Mouse (Mus musculus) brain, adult 2 months (tissue): ENCODE results near the gene Pprc1.

ENCODE experiments used
- DNase-seq: peaks from one replicate; pipeline ENCODE4 v3.0.0; 2011; ENCODE audit warnings: low read depth, low spot score

The Pprc1 gene

GRCm38 (mm10) chr19:46056388-46056946 lies 11.8 kb downstream of the Pprc1 start:
- peak; percentile 98 for DNase-seq

DNA sequence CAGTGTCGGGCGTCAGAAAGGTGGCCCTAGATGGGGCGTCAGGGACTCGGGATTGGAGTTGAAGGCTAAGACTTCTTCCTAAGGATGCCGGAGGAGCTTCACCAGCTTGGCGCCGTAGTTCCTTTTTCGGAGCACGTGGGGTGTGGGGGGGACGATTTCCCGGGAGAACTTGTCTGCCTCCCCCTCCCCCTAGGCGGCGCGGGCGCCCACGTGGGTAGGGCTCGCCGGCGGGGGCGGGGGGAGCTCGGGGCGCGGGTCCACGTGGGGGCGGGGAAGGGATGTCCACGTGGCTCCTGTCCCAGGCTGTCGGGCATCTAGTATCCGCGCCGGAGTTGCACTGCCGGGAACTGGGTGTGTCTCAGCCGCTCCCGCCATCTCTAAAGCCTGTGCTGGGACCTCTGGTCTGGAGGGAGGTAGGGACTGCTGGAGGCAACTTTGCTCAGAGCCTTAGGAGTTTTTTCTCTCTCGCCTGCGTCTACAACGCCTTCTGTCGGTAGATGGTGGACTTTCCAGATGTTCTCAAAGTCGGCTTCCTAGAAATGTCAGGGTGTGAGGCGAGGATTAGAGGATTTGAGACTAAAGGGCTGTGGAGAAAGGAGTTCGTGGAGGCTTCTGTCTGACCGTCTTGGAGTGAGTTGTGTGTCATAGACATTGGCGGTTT lies 12.4 kb downstream of the Pprc1 start:
- DNase-seq, result peak; percentile 78

- no peak for DNase-seq
These were observed 13.8 kb downstream of the Pprc1 start for GRCm38 (mm10) chr19:46058466-46058865.

GRCm38 (mm10) chr19:46060845-46061244 lies 16.2 kb downstream of the Pprc1 start:
- DNase-seq, result no peak

DNA sequence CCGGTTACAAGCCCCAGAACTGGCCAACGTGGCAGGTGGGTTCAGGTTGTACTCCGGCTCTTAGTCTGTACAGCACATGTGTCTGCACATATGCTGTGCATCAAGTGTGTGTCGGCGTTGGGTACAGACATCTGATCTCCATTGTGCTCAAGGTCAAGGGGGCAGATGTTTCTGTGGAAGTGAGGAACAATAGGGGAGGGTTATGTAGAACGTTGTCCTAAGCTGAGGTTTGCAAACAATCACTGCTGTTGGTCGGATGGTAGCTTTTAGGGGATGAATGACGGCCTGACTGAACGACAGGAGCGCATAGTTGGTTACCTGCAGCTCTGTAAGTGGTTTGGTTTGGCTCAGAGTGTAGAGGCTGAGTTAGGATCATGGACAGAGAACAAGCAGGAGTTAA lies 23.4 kb downstream of the Pprc1 start:
- no peak for DNase-seq

DNA sequence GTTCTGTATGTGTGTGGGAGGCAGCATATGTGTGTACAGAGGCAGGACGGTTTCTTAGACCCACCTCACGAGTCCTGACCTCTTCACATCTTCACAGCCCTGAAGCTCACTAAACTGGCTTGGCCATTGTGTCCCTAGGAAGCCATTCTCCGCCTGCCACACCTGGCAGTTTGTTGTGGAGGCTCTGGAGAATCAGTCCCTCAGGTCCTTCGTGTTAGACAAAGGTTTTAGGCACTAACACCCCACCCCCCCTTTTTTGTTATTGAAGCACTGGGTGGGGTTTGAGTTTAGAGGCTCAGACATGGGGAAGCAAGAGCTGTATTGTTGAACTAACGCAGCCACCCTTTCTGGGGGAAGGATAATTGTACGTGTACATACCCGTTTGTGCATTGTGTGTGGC lies 28.6 kb downstream of the Pprc1 start:
- DNase-seq, result no peak

GRCm38 (mm10) chr19:46074266-46074665 lies 29.6 kb downstream of the Pprc1 start:
- DNase-seq, result no peak

DNA sequence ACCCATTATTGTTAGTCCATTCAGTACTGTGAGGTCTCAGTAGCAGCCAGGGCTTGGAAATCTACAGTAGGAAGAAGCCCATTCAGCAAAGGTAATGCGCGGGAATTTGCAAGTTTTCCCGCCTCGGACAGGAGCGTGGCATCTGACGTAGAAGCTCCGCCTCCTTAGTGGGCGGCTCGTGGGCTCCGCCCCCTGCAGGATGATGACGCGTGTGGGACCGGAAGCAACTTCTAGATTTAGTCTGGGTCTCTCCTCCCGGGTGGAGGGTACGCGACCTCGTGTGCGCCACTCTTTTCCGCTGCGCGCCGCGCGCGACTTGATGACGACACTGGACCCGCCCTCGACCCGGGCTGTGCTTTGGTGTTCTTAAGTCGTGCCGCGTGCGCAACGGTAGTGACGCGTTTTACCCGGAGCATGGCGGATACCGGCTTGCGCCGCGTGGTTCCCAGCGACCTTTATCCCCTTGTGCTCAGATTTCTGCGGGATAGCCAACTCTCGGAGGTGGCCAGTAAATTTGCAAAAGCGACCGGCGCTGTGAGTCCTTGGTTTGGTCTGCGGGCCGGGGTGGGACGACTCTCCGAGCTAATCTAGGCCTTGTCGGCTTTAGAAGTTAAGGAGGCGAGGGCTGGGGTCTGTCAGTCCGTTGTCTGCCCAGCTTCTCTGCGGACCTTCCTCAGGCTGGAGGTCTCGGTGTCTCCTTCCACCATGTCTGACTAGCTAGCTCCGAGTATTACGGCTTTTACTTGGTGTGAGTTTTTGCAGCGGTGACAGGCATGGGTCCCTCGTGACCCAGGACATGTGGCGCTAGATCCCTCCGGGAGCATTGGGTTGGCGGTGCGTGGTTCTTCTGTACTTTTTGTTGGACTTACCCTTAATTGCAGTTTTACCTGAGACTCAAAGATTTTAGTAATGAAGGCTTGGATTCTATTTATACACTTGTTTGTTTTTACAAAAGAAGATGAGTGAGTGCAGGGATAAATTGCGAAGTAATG lies 31.2 kb downstream of the Pprc1 start, which contains the start of gene Nolc1:
Nolc1 (plus strand) TSS at position 248 of the 992 bp plus-strand sequence.
- peak; percentile 100 for DNase-seq

GRCm38 (mm10) chr19:46078535-46078934 lies 33.8 kb downstream of the Pprc1 start:
- no peak for DNase-seq

GRCm38 (mm10) chr19:46085185-46085584 lies 40.5 kb downstream of the Pprc1 start:
- no peak for DNase-seq

GRCm38 (mm10) chr19:46086337-46086736 lies 41.7 kb downstream of the Pprc1 start:
- DNase-seq, result peak; percentile 94

- peak; percentile 18 for DNase-seq
These were observed 43.2 kb downstream of the Pprc1 start for GRCm38 (mm10) chr19:46087871-46088270.

DNA sequence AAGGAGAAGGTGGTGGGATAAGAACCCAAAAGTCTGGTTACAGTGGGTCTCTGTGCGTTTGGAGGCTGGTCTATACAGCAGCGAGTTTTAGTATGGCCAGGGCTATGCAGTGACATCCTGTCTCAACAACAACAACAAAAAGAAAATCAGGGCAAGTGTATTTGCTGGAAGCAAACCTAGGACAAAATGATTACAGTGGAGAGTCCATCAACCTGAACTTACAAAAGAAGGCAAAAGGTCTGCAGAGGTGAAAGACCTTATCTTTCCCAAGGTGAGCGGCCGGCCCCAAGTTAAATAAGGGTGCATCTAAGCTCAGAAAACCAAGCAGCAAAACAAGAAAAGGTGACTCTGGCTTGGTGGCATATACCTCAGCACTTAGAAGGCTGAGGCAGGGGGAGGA lies 47.0 kb downstream of the Pprc1 start:
- no peak for DNase-seq

- no peak for DNase-seq
These were observed 49.5 kb downstream of the Pprc1 start for GRCm38 (mm10) chr19:46094144-46094543.

GRCm38 (mm10) chr19:46095291-46095690 lies 50.6 kb downstream of the Pprc1 start:
- peak; percentile 73 for DNase-seq

- no peak for DNase-seq
These were observed 51.7 kb downstream of the Pprc1 start for GRCm38 (mm10) chr19:46096396-46096795.

DNA sequence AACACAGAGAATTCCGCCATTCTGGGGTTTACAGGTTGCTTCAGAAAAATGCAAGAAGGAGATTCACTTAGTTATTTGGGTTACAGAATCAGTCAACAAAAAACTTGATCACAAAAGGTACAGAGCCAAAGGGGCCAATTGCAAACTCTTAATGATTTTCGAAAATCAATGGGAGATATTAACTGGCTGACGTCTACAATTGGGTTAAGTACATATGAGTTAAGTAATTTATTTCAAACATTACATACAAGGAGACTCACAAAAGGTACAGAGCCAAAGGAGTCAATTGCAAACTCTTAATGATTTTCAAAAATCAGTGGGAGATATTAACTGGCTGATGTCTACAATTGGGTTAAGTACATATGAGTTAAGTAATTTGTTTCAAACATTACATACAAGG lies 54.9 kb downstream of the Pprc1 start:
- DNase-seq, result no peak

GRCm38 (mm10) chr19:46103437-46104186 lies 58.9 kb downstream of the Pprc1 start:
- no peak for DNase-seq

- no peak for DNase-seq
These were observed 59.5 kb downstream of the Pprc1 start for GRCm38 (mm10) chr19:46104187-46104557.

- DNase-seq, result no peak
These were observed 65.5 kb downstream of the Pprc1 start for GRCm38 (mm10) chr19:46110214-46110613.

GRCm38 (mm10) chr19:46110781-46111180 lies 66.1 kb downstream of the Pprc1 start:
- DNase-seq, result no peak

DNA sequence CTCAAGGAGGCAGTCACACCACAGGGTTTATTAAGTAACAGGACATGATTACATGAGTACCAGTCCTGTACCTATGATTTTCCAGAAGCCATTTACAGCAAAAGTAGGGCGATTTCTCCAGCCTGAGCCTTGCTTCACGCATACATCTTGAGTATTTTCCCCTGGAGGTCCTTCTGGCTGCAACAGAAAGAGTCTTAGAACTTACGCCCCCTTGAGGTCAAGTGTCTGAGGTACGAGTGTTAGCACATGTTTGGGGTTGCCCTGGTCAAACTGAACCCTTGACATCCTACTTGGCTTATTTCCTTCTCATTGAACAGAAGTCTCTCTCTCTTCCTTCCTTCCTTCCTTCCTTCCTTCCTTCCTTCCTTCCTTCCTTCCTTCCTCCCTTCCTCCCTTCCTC lies 69.9 kb downstream of the Pprc1 start:
- no peak for DNase-seq
